Mouse (Mus musculus) erythroblast, embryonic 14.5 days (primary cell): ENCODE data around the gene Islr.

Experiments
- GATA1 ChIP-seq: IDR thresholded peaks from 2 replicates; pipeline ENCODE4 v1.6.1; 2012; ENCODE audit warnings: low read length, inconsistent platforms, mixed read lengths
- TAL1 ChIP-seq: IDR thresholded peaks from 3 replicates; pipeline ENCODE4 v1.6.1; 2012; ENCODE audit warnings: low read length, inconsistent platforms, mixed read lengths

DNA sequence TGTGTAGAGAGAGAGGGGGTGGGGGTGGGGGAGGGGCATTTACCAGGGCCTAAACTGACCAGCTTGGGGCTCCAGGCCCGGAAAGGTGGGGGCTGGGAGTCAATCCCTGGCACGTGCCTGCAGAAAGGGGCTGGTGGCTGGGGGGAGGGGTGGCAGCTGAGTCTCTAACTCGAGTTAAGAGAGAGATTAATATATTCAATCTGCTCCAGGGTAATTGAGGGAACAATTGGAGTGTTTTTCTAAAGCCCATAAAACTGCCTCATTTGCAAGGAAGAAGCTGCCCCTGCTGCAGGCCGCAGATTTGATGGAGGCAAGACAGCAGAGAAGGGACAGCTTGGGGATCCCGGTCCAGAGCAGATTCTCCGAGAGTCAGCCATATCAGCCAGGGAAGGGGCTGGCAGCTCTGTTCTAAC lies 91.2 kb downstream of the Islr start:
- TF ChIP-seq GATA1 (no peak), TAL1 (no peak)
